Mouse (Mus musculus) forebrain, embryonic 11.5 days (tissue): ENCODE data around the gene Scn8a. TPM values are rescaled to one million over a fixed set of nuclear protein-coding genes. Genes with fewer than 3 reads are reported as not detected.

Experiments
- ATAC-seq: fragments of 200-750 bp; cut with Nextera tagmentation; replicated peaks from 2 replicates; pipeline ENCODE4 v1.8.0; 2017; ENCODE audit warnings: moderate TSS enrichment; ENCODE audit not compliant: low FRiP score
- DNase-seq: peaks from one replicate; pipeline ENCODE4 v3.0.0-alpha.2; 2017; ENCODE audit warnings: low spot score
- H3K27ac ChIP-seq: fragments of 300-500 bp; sonication (generic); 2 replicates; pipeline ENCODE4 v1.5.1; 2014; ENCODE audit warnings: low read depth, low read length
- H3K27me3 ChIP-seq: fragments of 300-500 bp; sonication (generic); 2 replicates; pipeline ENCODE4 v1.6.1; 2014; ENCODE audit warnings: mild to moderate bottlenecking, low read length, mixed read lengths; ENCODE audit not compliant: control insufficient read depth, insufficient read depth
- H3K36me3 ChIP-seq: fragments of 300-500 bp; sonication (generic); 2 replicates; pipeline ENCODE4 v1.6.1; 2014; ENCODE audit warnings: mild to moderate bottlenecking, low read length, moderate library complexity, mixed read lengths; ENCODE audit not compliant: control insufficient read depth, insufficient read depth
- H3K4me1 ChIP-seq: fragments of 300-500 bp; sonication (generic); replicated peaks from 2 replicates; pipeline ENCODE4 v1.6.1; 2014; ENCODE audit warnings: low read length, mixed read lengths; ENCODE audit not compliant: control insufficient read depth, insufficient read depth
- H3K4me2 ChIP-seq: fragments of 300-500 bp; sonication (generic); 2 replicates; pipeline ENCODE4 v1.6.1; 2014; ENCODE audit warnings: low read depth, mild to moderate bottlenecking, low read length, moderate library complexity, mixed read lengths; ENCODE audit not compliant: severe bottlenecking
- H3K4me3 ChIP-seq: fragments of 300-500 bp; sonication (generic); 2 replicates; pipeline ENCODE4 v1.5.1; 2014; ENCODE audit warnings: low read depth, low read length
- H3K9ac ChIP-seq: fragments of 300-500 bp; sonication (generic); 2 replicates; pipeline ENCODE4 v1.6.1; 2014; ENCODE audit warnings: low read length
- H3K9me3 ChIP-seq: fragments of 300-500 bp; sonication (generic); 2 replicates; pipeline ENCODE4 v1.6.1; 2016; ENCODE audit warnings: low read length, mixed read lengths; ENCODE audit not compliant: control insufficient read depth
- whole genome bisulfite sequencing: fragments of 180-500 bp; shearing (Covaris S2); extraction: QIAGEN DNeasy Blood & Tissue Kit; methylation state at CpG from one replicate; pipeline ENCODE4 v1.1.7; 2014; 5-methylcytosine and 5-hydroxymethylcytosine counted together
- polyA plus RNA-seq: library from polyadenylated mRNA; unstranded; fragments of >200 nt; fragmentation: Nextera tagmentation; extraction: Ambion mirVana; gene quantifications from 2 replicates; pipeline ENCODE4 v1.2.1, GENCODE M21; 2014

Gene Scn8a
- polyA plus RNA-seq, 1 experiment from 2014 or later, result 13.9 TPM

DNA sequence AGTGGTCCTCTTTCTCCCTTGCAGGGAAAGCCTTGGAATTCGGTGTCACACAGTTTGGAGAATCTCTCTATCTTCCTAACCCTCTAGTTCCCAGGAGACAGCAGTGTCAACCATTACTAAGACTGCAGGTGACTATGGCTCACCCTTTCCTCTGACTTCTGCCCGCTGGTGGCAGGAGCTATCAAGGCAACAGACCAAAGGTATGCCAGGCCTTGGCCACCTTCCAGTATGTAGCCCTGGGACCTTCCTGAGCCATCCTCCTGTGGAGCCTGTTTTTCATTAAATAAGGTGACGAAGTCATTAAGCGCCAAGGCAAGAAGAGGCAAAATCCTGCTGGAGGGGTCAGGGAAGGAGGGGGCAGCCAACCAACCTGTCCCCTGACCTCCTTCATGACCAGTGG lies 205.5 kb downstream of the Scn8a start:
- no peaks in the 10 kb centered on the region for H3K36me3 ChIP-seq
- no peak overlapping the region for H3K9ac ChIP-seq
- ATAC-seq, result no peak
- H3K27ac ChIP-seq, result no peak overlapping the region
- 74% methylated on average over 4 of the region's 4 CpGs for WGBS
- H3K4me3 ChIP-seq, result no peak overlapping the region
- no peaks in the 10 kb centered on the region for H3K9me3 ChIP-seq
- H3K4me2 ChIP-seq, result no peak overlapping the region
- H3K27me3 ChIP-seq, result no peaks in the 10 kb centered on the region
- H3K4me1 ChIP-seq, result peaks cover 31% of the 10 kb centered on the region
- DNase-seq, result no peak

DNA sequence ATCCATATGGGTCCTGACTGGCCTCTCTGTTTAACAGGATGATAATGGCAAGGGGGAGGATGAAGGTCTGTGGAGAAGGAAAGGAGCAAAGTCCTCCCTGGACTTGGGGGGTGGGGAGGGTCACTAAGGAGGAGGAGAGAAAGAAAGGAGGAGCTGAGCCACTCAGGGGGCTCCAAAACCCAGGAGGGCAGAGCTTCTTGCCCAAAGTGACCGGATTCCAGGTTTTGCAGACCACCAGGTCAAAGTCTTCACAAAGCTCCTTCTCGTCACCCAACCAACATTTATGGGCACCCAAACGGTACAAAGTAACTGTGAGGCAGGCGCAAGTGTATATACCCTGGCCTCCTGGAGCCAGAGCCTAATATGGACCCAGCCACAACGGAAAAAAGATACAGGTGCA lies 206.0 kb downstream of the Scn8a start:
- DNase-seq (no peak), ATAC-seq (no peak)
- Histone ChIP-seq H3K4me2 (peak overlapping the region; percentile 84), H3K27ac (peak overlapping the region; percentile 18; the same call in 1 of the 2 replicates), H3K27me3 (no peaks in the 10 kb centered on the region), H3K4me1 (peaks cover 26% of the 10 kb centered on the region), H3K36me3 (no peaks in the 10 kb centered on the region), H3K9ac (peak overlapping the region; percentile 80; the same call in 1 of the 2 replicates), H3K9me3 (no peaks in the 10 kb centered on the region), H3K4me3 (peak overlapping the region; percentile 86)
- 14% methylated on average over 5 of the region's 5 CpGs for WGBS

DNA sequence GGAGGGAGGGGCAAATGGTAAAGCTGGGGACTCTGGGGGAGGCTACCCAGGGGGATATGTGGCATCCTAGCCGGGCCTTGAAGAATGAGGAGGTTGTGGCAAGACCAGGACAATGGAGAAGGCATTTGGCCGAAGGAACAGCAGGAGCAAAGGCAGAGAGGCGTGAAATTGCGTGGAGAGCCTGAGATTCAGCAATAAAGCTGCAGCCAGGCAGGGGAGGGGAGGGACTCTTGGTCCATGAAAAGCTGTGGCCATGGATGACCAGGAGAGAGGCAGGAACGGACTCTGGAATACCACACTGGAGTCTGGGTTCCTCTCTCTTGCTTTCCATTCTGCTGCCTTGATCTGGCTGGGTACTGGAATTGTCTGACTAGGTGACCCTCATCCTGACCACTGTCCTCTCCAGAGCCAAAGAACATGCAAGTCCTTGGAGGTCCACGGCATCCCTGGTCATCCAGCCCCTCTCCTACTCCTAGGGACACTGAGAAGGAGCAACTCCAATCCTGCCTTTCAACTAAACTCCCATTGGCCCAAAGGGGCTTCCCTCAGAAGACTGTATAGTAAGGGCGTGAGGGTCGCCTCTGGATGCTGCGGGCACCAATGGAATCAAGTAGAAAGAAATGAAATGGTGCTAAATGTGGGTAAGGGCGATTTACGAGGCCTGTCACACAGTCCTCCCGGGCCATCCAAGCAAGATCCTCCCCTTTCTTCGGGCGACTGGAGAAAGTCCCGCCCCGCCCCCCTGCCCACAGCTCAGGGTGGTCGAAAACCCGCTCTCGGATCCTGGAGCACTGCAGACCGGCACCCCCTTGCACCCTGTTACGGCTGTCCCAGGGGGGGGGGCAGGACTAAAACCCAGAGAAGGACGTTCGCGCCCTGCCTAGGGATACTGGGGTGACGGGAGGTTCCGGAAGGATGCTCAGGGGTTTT lies 206.7 kb downstream of the Scn8a start:
- Histone ChIP-seq H3K27ac (peak overlapping the region; percentile 88), H3K27me3 (no peaks in the 10 kb centered on the region), H3K4me1 (peaks cover 19% of the 10 kb centered on the region), H3K9ac (peak overlapping the region; percentile 80), H3K4me2 (peak overlapping the region; percentile 84), H3K9me3 (no peaks in the 10 kb centered on the region), H3K4me3 (peak overlapping the region; percentile 86), H3K36me3 (no peaks in the 10 kb centered on the region)
- WGBS, result 3% methylated on average over 26 of the region's 26 CpGs
- DNase-seq (peak; percentile 72), ATAC-seq (peak; percentile 34; the same call in 1 of the 2 replicates)

DNA sequence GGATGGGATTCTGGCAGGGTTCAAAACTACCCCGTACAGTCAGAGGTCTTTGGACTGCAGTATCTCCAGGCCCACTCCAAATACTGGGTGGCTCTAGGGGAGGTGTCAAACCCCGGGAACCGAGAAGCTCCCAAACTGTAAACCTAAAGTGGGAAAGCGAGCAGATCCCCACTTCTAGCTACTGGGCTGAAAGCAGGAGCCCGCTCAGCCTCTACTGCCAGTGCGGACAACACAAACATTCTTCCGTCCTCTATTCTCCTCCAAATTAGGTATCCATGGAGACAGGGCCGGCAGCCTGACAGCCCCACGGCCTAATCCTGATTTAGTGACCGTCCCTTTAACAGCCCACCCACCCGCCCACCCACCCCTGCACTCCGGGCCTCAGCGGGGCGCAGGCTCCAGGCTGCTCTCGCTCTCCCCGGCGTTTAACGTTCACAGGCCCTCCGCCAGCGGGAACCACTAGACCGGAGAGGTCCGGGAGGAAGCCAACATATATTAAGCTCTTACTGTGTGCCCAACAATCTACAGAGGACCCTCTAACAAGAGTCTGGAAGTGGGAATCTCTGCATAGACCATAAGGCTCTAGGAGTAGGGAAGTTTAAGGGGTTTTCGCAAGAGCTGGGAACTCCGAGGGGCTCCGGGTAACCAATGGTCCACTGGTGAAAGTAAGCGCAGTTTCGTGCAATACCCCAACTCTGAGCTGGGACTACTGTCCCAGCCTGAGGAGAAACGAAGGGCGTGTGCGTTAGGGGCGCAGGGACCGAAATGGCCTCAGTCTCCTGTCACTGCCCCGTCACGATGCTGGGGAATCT lies 207.5 kb downstream of the Scn8a start:
- Histone ChIP-seq H3K9ac (peak overlapping the region; percentile 80), H3K4me2 (peak overlapping the region; percentile 84), H3K36me3 (no peaks in the 10 kb centered on the region), H3K27me3 (no peaks in the 10 kb centered on the region), H3K9me3 (no peaks in the 10 kb centered on the region), H3K4me3 (peak overlapping the region; percentile 86), H3K27ac (peak overlapping the region; percentile 88), H3K4me1 (peaks cover 19% of the 10 kb centered on the region)
- ATAC-seq, result peak; percentile 29; the same call in 1 of the 2 replicates
- peak; percentile 70 for DNase-seq
- under 1% methylated on average over 34 of the region's 34 CpGs for WGBS

DNA sequence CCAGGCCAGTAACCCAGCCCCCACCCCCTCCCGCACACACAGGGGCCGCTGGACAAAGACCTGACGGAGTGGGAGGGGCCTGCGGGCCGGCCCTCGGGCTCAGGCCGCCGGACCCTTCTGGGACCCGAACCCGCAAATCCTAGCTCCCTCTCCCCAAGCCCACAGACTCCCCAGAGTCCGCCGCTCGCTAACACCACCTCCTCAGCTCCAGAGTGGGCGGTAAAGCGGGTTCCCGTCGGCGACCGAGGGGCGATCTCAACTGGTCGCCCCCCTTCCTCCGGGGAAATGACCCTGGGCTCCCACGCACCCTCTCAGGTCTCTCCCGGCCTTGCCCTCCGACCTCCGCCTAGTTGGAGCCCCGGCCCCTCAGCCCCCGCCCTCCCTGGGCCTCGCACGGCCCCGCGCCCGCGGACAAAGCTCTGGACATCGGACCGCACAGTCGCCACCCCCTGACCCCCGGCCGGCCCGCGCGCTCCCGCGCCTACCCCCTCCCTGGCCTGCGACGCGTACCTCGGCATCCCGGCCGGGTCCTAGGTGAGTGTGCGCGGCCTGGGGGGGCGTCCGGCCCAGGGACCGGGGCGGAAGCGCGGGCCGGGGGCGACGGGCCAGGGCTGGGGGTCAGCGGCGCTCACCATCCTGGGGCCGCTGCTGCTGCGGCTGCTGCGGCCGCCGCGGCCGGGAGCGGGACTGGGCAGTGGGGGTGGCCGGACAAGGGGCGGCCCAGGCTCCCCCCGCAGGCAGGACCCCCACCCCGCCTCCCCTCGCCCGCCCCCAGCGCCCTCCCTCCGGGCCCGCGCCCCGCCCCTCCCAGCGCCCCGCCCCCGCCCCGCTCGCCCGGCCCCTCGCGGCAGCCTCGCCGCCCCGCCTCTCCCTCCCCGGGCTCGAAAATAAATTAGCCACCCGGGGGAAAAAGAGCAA lies 208.4 kb downstream of the Scn8a start, which contains the start of gene Fignl2:
Gene Fignl2, minus strand, starts transcription at position 755 of the 918 bp plus-strand sequence.
- Histone ChIP-seq H3K4me1 (peaks cover 19% of the 10 kb centered on the region), H3K36me3 (no peaks in the 10 kb centered on the region), H3K9ac (peak within 1 kb of the TSS; percentile 80), H3K27me3 (no peaks in the 10 kb centered on the region), H3K27ac (peak within 1 kb of the TSS; percentile 88), H3K4me3 (peak within 1 kb of the TSS; percentile 86), H3K9me3 (no peaks in the 10 kb centered on the region), H3K4me2 (peak within 1 kb of the TSS; percentile 84)
- ATAC-seq, result peak; percentile 34
- WGBS, result under 1% methylated on average over 56 of the region's 96 CpGs
- DNase-seq, result peak; percentile 78

DNA sequence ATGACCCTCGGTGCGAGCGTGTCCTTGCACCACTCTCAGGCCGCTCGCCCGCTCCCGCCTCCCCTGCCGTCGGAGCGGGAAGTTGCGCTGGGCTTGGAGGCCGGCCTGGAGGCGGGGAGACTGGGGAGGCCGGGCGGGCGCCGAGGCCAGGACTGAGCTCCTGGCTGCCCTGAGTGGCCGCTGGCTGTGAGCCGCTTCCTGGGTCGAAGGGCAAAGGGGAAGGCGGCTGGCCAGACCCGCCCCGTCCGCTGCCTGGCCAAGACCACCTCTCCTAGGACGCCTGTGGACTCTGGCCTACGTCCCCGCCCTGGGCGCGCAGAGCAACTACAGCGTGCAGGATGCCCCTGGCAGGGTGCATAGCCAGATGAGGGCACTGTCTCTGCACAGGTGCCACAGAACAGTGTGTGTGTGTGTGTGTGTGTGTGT lies 209.1 kb downstream of the Scn8a start:
- Histone ChIP-seq H3K4me1 (peaks cover 19% of the 10 kb centered on the region), H3K4me3 (peak overlapping the region; percentile 86), H3K9me3 (no peaks in the 10 kb centered on the region), H3K36me3 (no peaks in the 10 kb centered on the region), H3K4me2 (peak overlapping the region; percentile 84), H3K27ac (peak overlapping the region; percentile 88; the same call in 1 of the 2 replicates), H3K27me3 (no peaks in the 10 kb centered on the region), H3K9ac (peak overlapping the region; percentile 80)
- peak; percentile 86 for DNase-seq
- 2% methylated on average over 26 of the region's 30 CpGs for WGBS
- peak; percentile 72 for ATAC-seq

DNA sequence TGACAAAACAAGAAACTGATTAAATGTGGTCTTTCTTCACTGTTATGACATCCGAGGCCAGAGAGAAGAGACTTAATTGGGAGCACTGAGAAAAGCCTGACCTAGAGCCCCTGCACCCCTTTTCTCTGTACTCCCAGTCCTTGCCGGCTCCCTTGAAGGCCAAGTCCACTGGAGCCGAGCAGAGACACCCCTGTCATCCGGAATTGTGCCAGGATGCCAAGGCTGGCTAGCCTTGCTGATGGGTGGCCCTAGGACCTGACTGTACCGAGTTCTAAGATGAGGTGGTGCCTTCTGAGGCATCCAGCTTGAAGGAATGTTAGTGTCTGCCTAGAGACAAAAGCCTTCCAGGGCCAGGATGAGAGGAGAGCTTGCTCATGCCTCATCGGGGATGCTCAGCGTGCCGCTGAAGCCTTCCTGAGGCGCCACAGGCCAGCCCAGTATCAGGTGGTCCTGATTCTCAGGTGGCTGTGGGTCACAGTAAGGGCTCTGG lies 210.4 kb downstream of the Scn8a start:
- no peak overlapping the region for H3K9ac ChIP-seq
- no peak overlapping the region for H3K4me2 ChIP-seq
- H3K27me3 ChIP-seq, result no peaks in the 10 kb centered on the region
- ATAC-seq, result no peak
- no peaks in the 10 kb centered on the region for H3K36me3 ChIP-seq
- H3K27ac ChIP-seq, result no peak overlapping the region
- H3K9me3 ChIP-seq, result no peaks in the 10 kb centered on the region
- peaks cover 19% of the 10 kb centered on the region for H3K4me1 ChIP-seq
- WGBS, result 73% methylated on average over 9 of the region's 9 CpGs
- no peak for DNase-seq
- H3K4me3 ChIP-seq, result no peak overlapping the region
